ENCODE assay signal across 8 mouse cellular contexts in the genomic region with DNA sequence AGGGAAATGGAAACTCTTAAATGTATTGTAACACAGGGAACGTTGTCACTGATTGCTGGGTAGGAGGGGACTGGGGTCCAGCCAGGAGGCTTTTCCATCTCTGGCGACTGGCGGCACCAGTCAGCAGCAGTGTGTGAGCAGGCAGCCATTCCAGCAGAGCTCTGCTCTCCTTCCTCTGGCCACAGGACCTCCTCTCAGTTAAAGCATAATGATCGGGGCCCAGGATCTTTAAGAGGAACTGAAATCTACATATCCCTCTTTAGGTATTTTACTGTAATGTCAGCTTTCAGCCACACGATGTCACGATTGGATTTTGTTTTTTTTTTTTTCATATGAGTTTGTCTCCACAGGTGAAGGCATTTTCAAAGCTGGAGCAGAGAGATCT.
DNase-seq lines count a peak whose midpoint lies in the region; ATAC-seq and TF ChIP-seq lines count a peak whose summit lies in the region.
"Had no signal": no experiment of that assay in that cellular context is flagged by ENCODE, and none has a peak within 500 bp of the region (broad histone marks: within the 10 kb centered on the region; RNA-seq: fewer than 3 reads in every experiment).

No protein-coding gene starts in this region.

- H3K27me3 ChIP-seq in kidney, adult 2 months (replicated peaks; ENCODE audit: control insufficient read depth, insufficient read depth, low read length), result no peaks in the 10 kb centered on the region
- no peaks in the 10 kb centered on the region for H3K27me3 ChIP-seq in hindbrain, embryonic 10.5 days (ENCODE audit: insufficient read depth, poor library complexity, severe bottlenecking)
- H3K27me3 ChIP-seq in midbrain, embryonic 15.5 days (replicated peaks), result no peaks in the 10 kb centered on the region
- H3K27me3 ChIP-seq in cerebellum, adult 2 months (ENCODE audit: control insufficient read depth, insufficient read depth, low read length), result no peaks in the 10 kb centered on the region

- no peaks in the 10 kb centered on the region for H3K4me1 ChIP-seq in kidney, adult 2 months (ENCODE audit: control insufficient read depth, insufficient read depth, low read length)
- H3K4me1 ChIP-seq in hindbrain, embryonic 10.5 days (replicated peaks), result peaks cover 22% of the 10 kb centered on the region
- H3K4me1 ChIP-seq in midbrain, embryonic 15.5 days, result peaks cover 15% of the 10 kb centered on the region
- H3K4me1 ChIP-seq in cerebellum, adult 2 months (ENCODE audit: control insufficient read depth, insufficient read depth, low read length), result no peaks in the 10 kb centered on the region
- H3K4me1 ChIP-seq: megakaryocyte, embryonic 14.5 days had no signal

- no peak overlapping the region for H3K27ac ChIP-seq in kidney, adult 2 months (ENCODE audit: insufficient read depth, low read depth, low read length)
- peak overlapping the region; percentile 59; the same call in 1 of the 2 replicates for H3K27ac ChIP-seq in hindbrain, embryonic 10.5 days
- H3K27ac ChIP-seq in midbrain, embryonic 15.5 days, result peak overlapping the region; percentile 67
- H3K27ac ChIP-seq in cerebellum, adult 2 months (ENCODE audit: insufficient read depth, low read length), result no peak overlapping the region

- peak overlapping the region; percentile 39 for H3K4me2 ChIP-seq in midbrain, embryonic 15.5 days

- no peak overlapping the region for H3K4me3 ChIP-seq in kidney, adult 2 months (ENCODE audit: insufficient read depth, low read depth, low read length)
- peak overlapping the region; percentile 6; the same call in 1 of the 2 replicates for H3K4me3 ChIP-seq in hindbrain, embryonic 10.5 days
- H3K4me3 ChIP-seq in midbrain, embryonic 15.5 days, result peak overlapping the region; percentile 19
- no peak overlapping the region for H3K4me3 ChIP-seq in cerebellum, adult 2 months (replicated peaks; ENCODE audit: insufficient read depth, low read depth, low read length)
- H3K4me3 ChIP-seq: megakaryocyte, embryonic 14.5 days had no signal

- H3K9me3 ChIP-seq in hindbrain, embryonic 10.5 days, result no peaks in the 10 kb centered on the region
- H3K9me3 ChIP-seq in midbrain, embryonic 15.5 days, result no peaks in the 10 kb centered on the region
- H3K9me3 ChIP-seq: megakaryocyte, embryonic 14.5 days had no signal

- DNase-seq in kidney, postnatal 4 days, result peak; percentile 13 to 18
- no peak for DNase-seq in kidney, adult 2 months
- DNase-seq in hindbrain, embryonic 10.5 days (ENCODE audit: low spot score), result peak; percentile 28
- DNase-seq in cerebellum, adult 2 months, result no peak

- peak overlapping the region; percentile 31; the same call in 1 of the 2 replicates for H3K9ac ChIP-seq in midbrain, embryonic 15.5 days

- 23% methylated on average over 6 of the region's 6 CpGs for WGBS in kidney, adult 2 months
- WGBS in hindbrain, embryonic 10.5 days, result 10% methylated on average over 6 of the region's 6 CpGs
- 3% methylated on average over 6 of the region's 6 CpGs for WGBS in midbrain, embryonic 15.5 days
- 4% methylated on average over 6 of the region's 6 CpGs for WGBS in cerebellum, adult 2 months

- peak; percentile 74 for ATAC-seq in common myeloid progenitor, adult 5-6 weeks (replicated peaks; ENCODE audit: low read depth, poor library complexity, severe bottlenecking)
- peak; percentile 74 for ATAC-seq in midbrain, embryonic 15.5 days (replicated peaks)
- ATAC-seq in erythroid progenitor cell, adult 5-6 weeks (replicated peaks; ENCODE audit: low FRiP score, poor library complexity, severe bottlenecking), result no peak

- TF ChIP-seq CTCF in kidney, adult 2 months (conservative IDR thresholded peaks at IDR 0.05; ENCODE audit: insufficient read depth, insufficient read length, low read depth, low read length), result no peak
- no peak for TF ChIP-seq CTCF in cerebellum, adult 2 months (IDR thresholded peaks at IDR 0.05; ENCODE audit: borderline replicate concordance, insufficient read depth, low read depth, low read length)

- H3K36me3 ChIP-seq in kidney, adult 2 months (ENCODE audit: control insufficient read depth, insufficient read depth, low read length), result no peaks in the 10 kb centered on the region
- H3K36me3 ChIP-seq in hindbrain, embryonic 10.5 days, result no peaks in the 10 kb centered on the region
- no peaks in the 10 kb centered on the region for H3K36me3 ChIP-seq in midbrain, embryonic 15.5 days (replicated peaks)

- no peak for TF ChIP-seq POLR2A in kidney, adult 2 months (IDR thresholded peaks at IDR 0.05; ENCODE audit: low read depth, low read length)
- no peak for TF ChIP-seq POLR2A in cerebellum, adult 2 months (IDR thresholded peaks at IDR 0.05; ENCODE audit: borderline replicate concordance, insufficient read depth, low read length)

Comparison
In these comparisons a context has a peak if more than half of its experiments do, and no peak if none do; other contexts are left out.
1. DNase-seq: peak in kidney, postnatal 4 days (2 of 2) and hindbrain, embryonic 10.5 days (single experiment); none in kidney, adult 2 months (single experiment) and cerebellum, adult 2 months (0 of 2).
2. H3K27ac ChIP-seq: peak in hindbrain, embryonic 10.5 days (single experiment) and midbrain, embryonic 15.5 days (single experiment); none in kidney, adult 2 months (single experiment) and cerebellum, adult 2 months (single experiment).
3. H3K4me3 ChIP-seq: peak in hindbrain, embryonic 10.5 days (single experiment) and midbrain, embryonic 15.5 days (single experiment); none in kidney, adult 2 months (single experiment) and cerebellum, adult 2 months (single experiment).